Mouse (Mus musculus) limb, embryonic 11.5 days (tissue): Measurements from ENCODE around the gene Tapbp. TPM values are rescaled to one million over a fixed set of nuclear protein-coding genes. Genes with fewer than 3 reads are reported as not detected.

Experiments used
- ATAC-seq: fragments of 200-750 bp; cut with Nextera tagmentation; 2 replicates; pipeline ENCODE4 v1.8.0; 2017; ENCODE audit warnings: low read depth; ENCODE audit not compliant: insufficient number of reproducible peaks, low FRiP score, low TSS enrichment
- DNase-seq: peaks from one replicate; pipeline ENCODE4 v3.0.0-alpha.2; 2015; ENCODE audit warnings: low spot score
- H3K27ac ChIP-seq: fragments of 300-500 bp; sonication (generic); replicated peaks from 2 replicates; pipeline ENCODE4 v1.5.1; 2014; ENCODE audit warnings: low read depth, mild to moderate bottlenecking, low read length
- H3K27me3 ChIP-seq: fragments of 300-500 bp; sonication (generic); 2 replicates; pipeline ENCODE4 v1.6.1; 2014; ENCODE audit warnings: mild to moderate bottlenecking, low read length, mixed read lengths; ENCODE audit not compliant: control insufficient read depth, insufficient read depth
- H3K36me3 ChIP-seq: fragments of 300-500 bp; sonication (generic); 2 replicates; pipeline ENCODE4 v1.6.1; 2014; ENCODE audit warnings: mild to moderate bottlenecking, low read length, moderate library complexity, mixed read lengths; ENCODE audit not compliant: control insufficient read depth, insufficient read depth
- H3K4me1 ChIP-seq: fragments of 300-500 bp; sonication (generic); 2 replicates; pipeline ENCODE4 v1.6.1; 2014; ENCODE audit warnings: low read length, mixed read lengths; ENCODE audit not compliant: control insufficient read depth, insufficient read depth
- H3K4me2 ChIP-seq: fragments of 300-500 bp; sonication (generic); 2 replicates; pipeline ENCODE4 v1.6.1; 2014; ENCODE audit warnings: low read depth, mild to moderate bottlenecking, moderate library complexity; ENCODE audit not compliant: severe bottlenecking
- H3K4me3 ChIP-seq: fragments of 300-500 bp; sonication (generic); 2 replicates; pipeline ENCODE4 v1.5.1; 2014; ENCODE audit warnings: low read depth, low read length
- H3K9ac ChIP-seq: fragments of 300-500 bp; sonication (generic); 2 replicates; pipeline ENCODE4 v1.6.1; 2014; ENCODE audit warnings: mild to moderate bottlenecking, low read length
- H3K9me3 ChIP-seq: fragments of 300-500 bp; sonication (generic); 2 replicates; pipeline ENCODE4 v1.6.1; 2016; ENCODE audit warnings: low read length; ENCODE audit not compliant: control insufficient read depth
- WGBS: fragments of 180-500 bp; shearing (Covaris S2); extraction: QIAGEN DNeasy Blood & Tissue Kit; methylation state at CpG from one replicate; pipeline ENCODE4 v1.1.7; 2014; 5-methylcytosine and 5-hydroxymethylcytosine counted together
- polyA plus RNA-seq: library from polyadenylated mRNA; unstranded; fragments of >200 nt; fragmentation: Nextera tagmentation; extraction: Ambion mirVana; gene quantifications from 2 replicates; pipeline ENCODE4 v1.2.1, GENCODE M21; 2014

The Tapbp gene
- polyA plus RNA-seq, 1 experiment from 2014 or later, result 14.8 TPM

DNA sequence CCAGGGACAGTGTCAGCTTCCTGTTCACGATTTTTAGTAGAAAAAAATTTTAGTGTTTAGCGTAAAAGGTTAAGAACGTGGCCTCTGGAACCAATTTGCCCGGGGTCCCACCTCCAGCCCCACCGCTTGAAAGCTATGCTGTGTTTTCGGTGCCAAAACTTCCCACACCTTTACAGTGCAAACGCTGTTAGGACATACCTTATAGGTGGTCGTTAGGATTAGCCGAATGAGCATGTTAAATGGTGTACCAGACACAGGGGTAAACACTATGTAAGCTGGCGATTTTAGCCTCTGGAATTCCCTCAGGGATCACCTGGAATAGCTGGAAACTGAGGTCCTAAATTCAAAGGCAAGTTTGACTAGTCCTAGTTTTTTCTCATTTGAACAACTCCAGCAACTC, 40.6 kb downstream of the Tapbp start:
- no peak for DNase-seq
- ATAC-seq, result no peak
- WGBS, result 9% methylated on average over 10 of the region's 10 CpGs
- Histone ChIP-seq H3K4me2 (peak overlapping the region; percentile 60), H3K9ac (peak overlapping the region; percentile 72), H3K4me1 (peaks cover 35% of the 10 kb centered on the region), H3K27ac (0 out of 2 replicates have a peak overlapping the region, but pooled peaks have one; percentile 10), H3K4me3 (peak overlapping the region; percentile 100), H3K27me3 (no peaks in the 10 kb centered on the region), H3K9me3 (no peaks in the 10 kb centered on the region), H3K36me3 (peaks cover 15% of the 10 kb centered on the region)

DNA sequence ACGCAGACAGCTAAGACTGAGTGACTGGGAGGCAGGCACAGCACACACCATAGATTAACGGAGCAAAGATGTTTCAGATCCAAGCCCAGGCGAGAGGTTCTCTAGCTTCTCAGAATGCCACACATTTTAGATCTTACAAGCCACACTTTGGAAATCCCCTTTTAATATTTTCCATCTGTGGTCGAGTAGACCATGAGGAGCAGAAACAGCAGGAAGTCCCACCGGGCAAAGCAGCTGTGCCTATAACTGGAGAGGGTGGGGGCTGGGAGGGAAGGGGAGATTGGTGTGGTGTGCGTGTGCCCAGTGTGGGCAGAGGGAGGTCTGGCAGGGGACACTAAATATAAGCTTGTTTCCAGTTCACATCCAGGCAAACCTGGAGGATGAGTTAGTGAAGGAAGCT, 41.8 kb downstream of the Tapbp start:
- H3K27me3 ChIP-seq, result no peaks in the 10 kb centered on the region
- WGBS, result 68% methylated on average over 6 of the region's 6 CpGs
- no peak for ATAC-seq
- H3K4me1 ChIP-seq, result peaks cover 26% of the 10 kb centered on the region
- H3K36me3 ChIP-seq, result peaks cover 13% of the 10 kb centered on the region
- no peak overlapping the region for H3K9ac ChIP-seq
- no peak for DNase-seq
- H3K27ac ChIP-seq, result no peak overlapping the region
- H3K9me3 ChIP-seq, result no peaks in the 10 kb centered on the region
- no peak overlapping the region for H3K4me3 ChIP-seq
- H3K4me2 ChIP-seq, result no peak overlapping the region

DNA sequence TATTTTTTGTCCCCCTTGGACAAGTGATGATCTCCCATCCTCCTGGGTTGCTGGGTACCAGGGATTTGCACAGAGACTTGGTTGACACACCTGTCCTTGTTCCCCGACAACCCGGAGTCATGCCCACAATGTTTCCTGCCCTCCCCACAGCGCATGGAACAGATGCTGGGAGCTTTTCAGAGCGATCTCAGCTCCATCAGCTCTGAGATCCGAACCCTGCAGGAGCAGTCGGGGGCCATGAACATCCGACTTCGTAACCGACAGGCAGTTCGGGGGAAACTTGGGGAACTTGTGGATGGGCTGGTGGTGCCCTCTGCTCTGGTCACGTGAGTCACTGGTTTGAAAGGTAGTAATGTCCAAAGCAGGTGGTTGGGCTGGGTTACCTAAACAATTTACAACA, 42.8 kb downstream of the Tapbp start:
- H3K4me3 ChIP-seq, result no peak overlapping the region
- H3K27ac ChIP-seq, result no peak overlapping the region

DNA sequence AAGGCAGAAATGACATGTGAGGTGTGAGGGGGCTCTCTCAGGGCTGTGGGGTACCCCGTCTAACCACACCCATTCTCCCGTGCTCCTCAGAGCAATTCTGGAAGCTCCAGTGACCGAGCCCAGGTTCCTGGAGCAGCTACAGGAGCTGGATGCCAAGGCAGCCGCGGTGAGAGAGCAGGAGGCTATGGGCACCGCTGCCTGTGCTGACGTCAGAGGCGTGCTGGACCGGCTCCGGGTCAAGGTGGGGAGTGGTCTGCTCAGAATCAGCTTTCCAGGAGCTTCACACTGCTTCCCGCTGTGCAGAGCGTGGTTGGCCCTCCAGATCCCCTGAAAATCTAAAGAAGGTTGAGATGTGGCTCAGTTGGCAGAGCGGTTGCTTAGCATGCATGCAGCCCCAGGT, 43.4 kb downstream of the Tapbp start:
- H3K9ac ChIP-seq, result no peak overlapping the region
- DNase-seq (no peak), ATAC-seq (no peak)
- no peak overlapping the region for H3K4me3 ChIP-seq
- no peaks in the 10 kb centered on the region for H3K9me3 ChIP-seq
- peaks cover 1% of the 10 kb centered on the region for H3K36me3 ChIP-seq
- WGBS, result 91% methylated on average over 13 of the region's 13 CpGs
- no peak overlapping the region for H3K4me2 ChIP-seq
- peaks cover 10% of the 10 kb centered on the region for H3K4me1 ChIP-seq
- no peak overlapping the region for H3K27ac ChIP-seq
- H3K27me3 ChIP-seq, result no peaks in the 10 kb centered on the region

More for the DNA sequence above, 42.8 kb downstream of the Tapbp start:
- no peak for DNase-seq
- no peaks in the 10 kb centered on the region for H3K27me3 ChIP-seq
- H3K4me1 ChIP-seq, result peaks cover 16% of the 10 kb centered on the region
- no peak overlapping the region for H3K4me2 ChIP-seq
- H3K36me3 ChIP-seq, result peaks cover 3% of the 10 kb centered on the region
- H3K9ac ChIP-seq, result no peak overlapping the region
- 95% methylated on average over 11 of the region's 11 CpGs for WGBS
- no peaks in the 10 kb centered on the region for H3K9me3 ChIP-seq
- ATAC-seq, result no peak

DNA sequence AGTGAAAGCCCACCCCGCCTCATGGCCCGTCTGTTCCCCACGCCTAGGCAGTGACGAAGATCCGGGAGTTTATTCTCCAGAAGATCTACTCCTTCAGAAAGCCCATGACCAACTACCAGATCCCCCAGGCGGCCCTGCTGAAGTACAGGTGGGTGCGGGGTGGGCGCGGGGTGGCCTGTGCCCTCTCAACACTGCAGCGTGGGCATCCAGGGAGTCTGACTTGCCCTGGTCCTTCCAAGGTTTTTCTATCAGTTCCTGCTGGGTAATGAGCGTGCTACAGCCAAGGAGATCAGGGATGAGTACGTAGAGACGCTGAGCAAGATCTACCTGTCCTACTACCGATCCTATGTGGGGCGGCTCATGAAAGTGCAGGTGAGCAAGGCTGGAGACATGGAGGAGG, 44.2 kb downstream of the Tapbp start:
- no peak overlapping the region for H3K4me2 ChIP-seq
- H3K4me1 ChIP-seq, result peaks cover 4% of the 10 kb centered on the region; the same call in 1 of the 2 replicates
- H3K9me3 ChIP-seq, result no peaks in the 10 kb centered on the region
- WGBS, result 92% methylated on average over 15 of the region's 15 CpGs
- H3K27ac ChIP-seq, result no peak overlapping the region
- no peak for DNase-seq
- ATAC-seq, result no peak
- no peaks in the 10 kb centered on the region for H3K27me3 ChIP-seq
- no peaks in the 10 kb centered on the region; the same call in 1 of the 2 replicates for H3K36me3 ChIP-seq
- H3K9ac ChIP-seq, result no peak overlapping the region
- H3K4me3 ChIP-seq, result no peak overlapping the region

DNA sequence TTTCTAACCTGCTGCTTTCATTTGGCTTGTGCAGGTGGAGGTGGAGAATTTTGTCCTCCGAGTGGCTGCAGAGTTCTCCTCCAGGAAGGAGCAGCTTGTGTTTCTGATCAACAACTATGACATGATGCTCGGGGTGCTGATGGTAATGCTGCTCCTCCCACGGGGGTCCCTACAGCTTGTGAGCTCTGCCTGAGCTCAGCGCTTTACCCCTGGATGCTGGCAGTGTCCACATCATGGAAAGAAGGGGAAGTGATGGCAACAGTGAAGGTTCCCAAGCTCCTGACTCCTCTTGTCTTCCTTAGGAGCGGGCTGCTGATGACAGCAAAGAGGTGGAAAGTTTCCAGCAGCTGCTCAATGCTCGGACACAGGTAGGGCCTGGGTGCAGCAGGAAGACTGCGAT, 47.2 kb downstream of the Tapbp start:
- Histone ChIP-seq H3K4me3 (no peak overlapping the region), H3K4me1 (no peaks in the 10 kb centered on the region), H3K9me3 (no peaks in the 10 kb centered on the region), H3K4me2 (no peak overlapping the region), H3K36me3 (peaks cover 4% of the 10 kb centered on the region; the same call in 1 of the 2 replicates), H3K27me3 (no peaks in the 10 kb centered on the region), H3K9ac (no peak overlapping the region), H3K27ac (no peak overlapping the region)
- DNase-seq (no peak), ATAC-seq (no peak)
- WGBS, result 90% methylated on average over 7 of the region's 7 CpGs

DNA sequence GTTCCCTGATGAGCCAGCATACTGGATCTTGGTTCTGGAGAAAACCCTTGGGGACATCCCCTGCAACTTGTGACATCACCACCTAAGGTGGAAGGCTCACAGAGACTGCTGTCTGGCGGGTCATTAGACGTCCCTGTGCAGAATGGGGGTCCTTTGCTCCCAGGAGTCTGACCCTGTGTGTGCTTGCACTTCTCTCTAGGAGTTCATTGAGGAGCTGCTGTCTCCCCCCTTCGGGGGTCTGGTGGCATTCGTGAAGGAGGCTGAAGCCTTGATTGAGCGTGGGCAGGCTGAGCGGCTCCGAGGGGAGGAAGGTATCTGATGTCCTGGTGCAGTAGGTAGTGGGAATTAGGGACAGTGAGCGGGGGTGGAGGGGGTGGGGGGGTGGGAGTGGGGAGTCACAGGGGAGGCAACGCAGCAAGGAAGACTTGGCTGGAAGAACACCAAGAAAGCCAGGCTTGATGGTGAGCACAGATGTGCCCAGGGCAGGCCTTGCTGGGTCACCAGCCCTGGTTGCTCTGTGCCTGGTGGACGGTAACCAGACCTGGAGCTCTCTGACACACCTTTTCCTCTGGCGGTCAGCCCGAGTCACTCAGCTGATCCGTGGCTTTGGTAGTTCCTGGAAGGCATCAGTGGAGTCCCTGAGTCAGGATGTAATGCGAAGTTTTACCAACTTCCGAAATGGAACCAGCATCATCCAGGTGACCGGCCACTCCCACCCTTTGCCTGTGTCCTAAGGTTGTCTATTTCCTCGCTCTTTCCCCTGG, 49.6 kb downstream of the Tapbp start:
- 94% methylated on average over 17 of the region's 17 CpGs for WGBS
- H3K4me1 ChIP-seq, result no peaks in the 10 kb centered on the region
- H3K36me3 ChIP-seq, result 0 out of 2 replicates have a peak, but pooled peaks cover 4% of the 10 kb centered on the region

DNA sequence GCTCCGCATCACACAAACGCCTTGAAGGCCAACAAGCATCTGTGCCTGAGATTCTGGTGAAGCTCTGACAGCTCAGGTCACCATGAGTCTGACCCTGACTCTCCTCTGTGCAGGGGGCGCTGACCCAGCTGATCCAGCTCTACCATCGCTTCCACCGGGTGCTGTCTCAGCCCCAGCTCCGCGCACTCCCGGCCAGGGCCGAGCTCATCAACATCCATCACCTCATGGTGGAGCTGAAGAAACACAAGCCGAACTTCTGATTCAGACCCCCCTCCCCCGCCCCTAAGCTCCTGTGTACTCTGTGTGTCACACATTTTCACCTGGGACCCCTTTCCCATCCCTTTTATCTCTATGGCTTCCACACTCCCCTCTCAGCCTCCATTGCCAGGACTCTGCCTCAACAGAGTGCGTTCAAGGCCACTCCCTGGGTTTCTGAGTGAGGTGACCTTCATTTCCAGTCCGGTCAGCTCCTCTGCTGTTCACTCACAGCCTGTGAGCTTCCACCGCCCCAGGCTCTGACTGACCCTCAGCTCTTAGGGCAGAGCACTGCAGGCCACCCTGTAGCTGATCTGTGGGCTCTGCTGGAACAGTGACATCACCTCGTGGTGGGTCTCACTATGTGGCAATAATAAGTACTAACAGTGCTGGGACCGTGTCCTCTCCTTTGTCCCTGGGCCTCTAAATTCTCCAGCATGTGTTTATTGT, 50.3 kb downstream of the Tapbp start:
- Histone ChIP-seq H3K9ac (no peak overlapping the region), H3K27me3 (no peaks in the 10 kb centered on the region), H3K9me3 (no peaks in the 10 kb centered on the region), H3K4me2 (no peak overlapping the region), H3K4me3 (no peak overlapping the region), H3K4me1 (no peaks in the 10 kb centered on the region), H3K27ac (no peak overlapping the region), H3K36me3 (0 out of 2 replicates have a peak, but pooled peaks cover 4% of the 10 kb centered on the region)
- ATAC-seq (no peak), DNase-seq (no peak)
- WGBS, result 87% methylated on average over 16 of the region's 16 CpGs

More for the DNA sequence above, 49.6 kb downstream of the Tapbp start:
- no peak overlapping the region for H3K27ac ChIP-seq
- no peaks in the 10 kb centered on the region for H3K9me3 ChIP-seq
- H3K4me3 ChIP-seq, result no peak overlapping the region
- DNase-seq, result no peak
- H3K4me2 ChIP-seq, result no peak overlapping the region
- no peak for ATAC-seq
- H3K9ac ChIP-seq, result no peak overlapping the region
- no peaks in the 10 kb centered on the region for H3K27me3 ChIP-seq
